Mouse (Mus musculus) erythroblast, embryonic 14.5 days (primary cell): ENCODE results near the gene Mnt.

ENCODE experiments used
- GATA1 ChIP-seq: IDR thresholded peaks from 2 replicates; pipeline ENCODE4 v1.6.1; 2012; ENCODE audit warnings: low read length, inconsistent platforms, mixed read lengths
- TAL1 ChIP-seq: IDR thresholded peaks from 3 replicates; pipeline ENCODE4 v1.6.1; 2012; ENCODE audit warnings: low read length, inconsistent platforms, mixed read lengths

DNA sequence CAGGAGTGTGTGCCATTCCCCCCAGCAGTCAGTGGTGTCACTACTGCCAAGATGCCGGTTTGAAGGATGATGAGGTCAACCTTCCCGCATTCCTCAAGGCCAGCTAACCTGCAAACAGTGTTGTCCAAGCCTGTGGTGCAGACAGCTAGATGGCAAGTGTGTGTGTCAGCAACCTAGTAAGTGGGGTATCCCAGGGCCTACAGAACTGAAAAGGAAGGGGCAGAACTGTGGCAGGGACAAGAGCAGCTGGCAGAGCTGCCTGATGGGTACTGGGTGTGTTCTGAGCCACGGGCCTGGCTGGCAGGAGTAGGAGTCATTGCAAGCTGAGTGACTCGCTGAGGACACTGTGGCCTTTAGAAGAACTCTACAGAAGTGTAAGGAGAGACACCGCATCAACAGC, 31.4 kb downstream of the Mnt start:
- no peak for TF ChIP-seq GATA1
- TF ChIP-seq TAL1: no peak
